Mouse (Mus musculus) erythroblast, embryonic 14.5 days (primary cell): ENCODE results near the gene Nup214. TPM values are rescaled to one million over a fixed set of nuclear protein-coding genes. Genes with fewer than 3 reads are reported as not detected.

ENCODE experiments used
- H3K27me3 ChIP-seq: 2 replicates; pipeline ENCODE4 v1.6.1; 2012; ENCODE audit warnings: inconsistent platforms; ENCODE audit not compliant: control insufficient read depth
- H3K36me3 ChIP-seq: 2 replicates; pipeline ENCODE4 v1.6.1; 2012; ENCODE audit warnings: mild to moderate bottlenecking, inconsistent platforms; ENCODE audit not compliant: control insufficient read depth
- H3K4me1 ChIP-seq: 2 replicates; pipeline ENCODE4 v1.6.1; 2012; ENCODE audit warnings: inconsistent platforms; ENCODE audit not compliant: control insufficient read depth
- H3K4me3 ChIP-seq: replicated peaks from 2 replicates; pipeline ENCODE3; 2012; ENCODE audit warnings: moderate library complexity, mild to moderate bottlenecking, inconsistent platforms
- H3K9me3 ChIP-seq: 2 replicates; pipeline ENCODE4 v1.6.1; 2012; ENCODE audit warnings: low read length, inconsistent platforms, mixed read lengths; ENCODE audit not compliant: control insufficient read depth
- GATA1 ChIP-seq: IDR thresholded peaks from 2 replicates; pipeline ENCODE4 v1.6.1; 2012; ENCODE audit warnings: low read length, inconsistent platforms, mixed read lengths
- TAL1 ChIP-seq: IDR thresholded peaks from 3 replicates; pipeline ENCODE4 v1.6.1; 2012; ENCODE audit warnings: low read length, inconsistent platforms, mixed read lengths
- polyA plus RNA-seq: library from polyadenylated mRNA; stranded (reverse); fragments of >175 nt; gene quantifications from 2 replicates; pipeline ENCODE4 v1.2.3, GENCODE M21; 2012

The Nup214 gene
- polyA plus RNA-seq, 1 experiment, result 1.6 TPM

DNA sequence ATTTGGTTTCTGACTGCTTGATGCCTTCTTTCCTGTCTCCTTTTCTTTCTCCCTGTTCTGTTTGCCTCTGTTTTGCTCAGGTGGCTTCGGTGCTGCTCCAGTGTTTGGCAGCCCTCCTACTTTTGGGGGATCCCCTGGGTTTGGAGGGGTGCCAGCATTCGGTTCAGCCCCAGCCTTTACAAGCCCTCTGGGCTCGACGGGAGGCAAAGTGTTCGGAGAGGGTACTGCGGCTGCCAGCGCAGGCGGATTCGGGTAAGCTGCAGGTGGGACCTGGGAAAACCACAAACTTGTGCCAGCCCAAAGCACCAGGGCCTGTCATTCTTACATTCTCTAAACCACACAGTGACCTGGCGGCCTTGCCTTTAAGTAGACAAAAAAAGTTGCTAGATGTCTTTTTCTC, 73.1 kb downstream of the Nup214 start:
- Histone ChIP-seq H3K36me3 (peaks cover 95% of the 10 kb centered on the region), H3K9me3 (no peaks in the 10 kb centered on the region), H3K27me3 (no peaks in the 10 kb centered on the region), H3K4me3 (no peak overlapping the region), H3K4me1 (peaks cover 2% of the 10 kb centered on the region; the same call in 1 of the 2 replicates)
- TF ChIP-seq TAL1, result no peak
- no peak for TF ChIP-seq GATA1

DNA sequence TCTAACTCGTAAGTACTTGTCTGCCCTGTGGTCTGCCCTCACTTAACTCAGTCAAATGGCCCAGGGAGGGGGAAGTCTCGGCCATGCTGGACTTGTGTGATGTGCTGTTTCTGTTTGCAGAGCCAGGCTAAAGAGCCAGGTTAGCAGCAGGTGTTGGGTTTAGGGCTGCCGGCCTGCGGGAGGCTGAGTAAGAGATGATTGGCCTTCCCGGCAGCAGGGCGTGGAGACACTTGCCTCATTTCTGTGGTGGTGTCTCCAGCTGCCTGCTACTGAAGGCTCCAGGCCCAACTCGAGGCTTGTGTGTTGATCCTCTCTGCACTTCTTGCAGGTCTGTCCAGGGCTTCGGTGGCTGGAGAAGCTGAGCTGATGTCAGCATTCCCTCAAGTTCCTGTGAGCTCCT, 77.6 kb downstream of the Nup214 start:
- no peaks in the 10 kb centered on the region for H3K27me3 ChIP-seq
- no peaks in the 10 kb centered on the region for H3K9me3 ChIP-seq
- TF ChIP-seq TAL1 (no peak), GATA1 (no peak)
- peaks cover 76% of the 10 kb centered on the region for H3K36me3 ChIP-seq
- no peak overlapping the region for H3K4me3 ChIP-seq
- H3K4me1 ChIP-seq, result peaks cover 20% of the 10 kb centered on the region

DNA sequence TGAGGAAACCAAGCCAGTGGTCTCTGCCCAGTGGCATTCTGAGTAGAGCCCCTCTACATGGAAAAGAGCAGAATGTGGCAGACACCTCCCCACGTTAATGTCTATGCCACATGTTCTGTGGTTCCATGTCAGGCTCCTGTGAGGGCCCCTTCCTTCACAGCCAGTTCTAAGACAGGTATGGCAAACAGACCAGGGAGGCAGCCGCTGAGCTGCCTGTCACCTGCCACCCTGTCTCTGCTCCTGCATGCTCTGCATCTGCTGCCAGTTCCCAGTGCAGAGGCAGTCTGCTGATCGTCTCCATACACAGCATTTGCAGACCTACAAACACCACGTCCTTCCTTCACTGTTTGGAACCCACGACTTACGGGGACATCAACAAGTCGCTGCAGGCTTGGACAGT, 78.2 kb downstream of the Nup214 start:
- Histone ChIP-seq H3K9me3 (no peaks in the 10 kb centered on the region), H3K27me3 (no peaks in the 10 kb centered on the region), H3K4me3 (no peak overlapping the region), H3K4me1 (peaks cover 27% of the 10 kb centered on the region), H3K36me3 (peaks cover 69% of the 10 kb centered on the region)
- TF ChIP-seq TAL1, result no peak
- TF ChIP-seq GATA1, result no peak

- Histone ChIP-seq H3K27me3 (no peaks in the 10 kb centered on the region), H3K4me1 (peaks cover 55% of the 10 kb centered on the region), H3K4me3 (no peak overlapping the region), H3K9me3 (no peaks in the 10 kb centered on the region), H3K36me3 (peaks cover 53% of the 10 kb centered on the region)
- no peak for TF ChIP-seq TAL1
- TF ChIP-seq GATA1, result no peak
These were observed 81.2 kb downstream of the Nup214 start for GRCm38 (mm10) chr2:32055357-32055965.

- Histone ChIP-seq H3K9me3 (no peaks in the 10 kb centered on the region), H3K4me3 (no peak overlapping the region), H3K27me3 (no peaks in the 10 kb centered on the region), H3K36me3 (peaks cover 51% of the 10 kb centered on the region), H3K4me1 (peaks cover 66% of the 10 kb centered on the region)
- TF ChIP-seq TAL1, result no peak
These were observed 82.3 kb downstream of the Nup214 start for GRCm38 (mm10) chr2:32056524-32056923.

DNA sequence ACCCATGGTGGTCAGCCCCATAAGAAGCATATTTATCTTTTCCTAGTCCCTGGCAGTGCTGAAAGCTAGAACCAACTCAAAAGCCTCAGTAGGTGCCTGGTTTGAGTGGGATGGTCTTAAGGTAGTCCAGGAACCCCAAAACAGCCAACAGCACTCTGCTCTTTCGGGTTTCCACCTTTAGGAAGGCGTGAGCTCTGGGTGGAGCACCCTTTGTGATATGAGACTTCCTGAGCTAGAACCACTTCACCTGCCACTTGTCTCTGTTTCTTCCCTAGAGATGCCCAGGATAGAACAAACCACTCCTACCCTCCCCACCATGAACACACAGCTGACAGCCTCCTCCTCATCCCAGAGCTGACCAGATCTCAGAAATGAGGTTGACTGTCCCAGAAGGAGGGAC, 83.1 kb downstream of the Nup214 start:
- no peaks in the 10 kb centered on the region for H3K9me3 ChIP-seq
- H3K27me3 ChIP-seq, result no peaks in the 10 kb centered on the region
- H3K4me3 ChIP-seq, result no peak overlapping the region
- peaks cover 74% of the 10 kb centered on the region for H3K4me1 ChIP-seq
- H3K36me3 ChIP-seq, result peaks cover 49% of the 10 kb centered on the region
- TF ChIP-seq TAL1, result no peak

DNA sequence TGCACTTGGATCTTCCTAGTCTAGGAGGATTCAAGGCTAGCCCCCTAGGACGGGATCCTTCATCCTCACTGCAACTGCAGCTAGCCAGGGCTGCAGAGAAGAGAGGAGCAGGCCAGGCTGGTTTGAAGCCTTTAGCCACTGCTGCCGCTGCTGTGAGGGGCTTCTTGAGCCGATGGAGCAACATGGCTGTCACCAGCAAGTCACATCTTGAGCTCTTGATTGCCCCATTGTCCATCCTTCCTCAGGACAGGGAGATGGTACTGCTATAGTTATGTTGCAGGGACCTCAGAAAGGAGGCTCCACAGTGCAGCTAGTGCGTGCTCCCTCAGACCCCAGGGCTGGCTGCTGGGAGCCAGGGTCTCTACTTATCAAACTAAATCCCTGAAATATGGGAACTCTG, 83.6 kb downstream of the Nup214 start:
- no peaks in the 10 kb centered on the region for H3K27me3 ChIP-seq
- H3K9me3 ChIP-seq, result no peaks in the 10 kb centered on the region
- peaks cover 50% of the 10 kb centered on the region for H3K36me3 ChIP-seq
- no peak overlapping the region for H3K4me3 ChIP-seq
- H3K4me1 ChIP-seq, result peaks cover 79% of the 10 kb centered on the region
- TF ChIP-seq TAL1, result no peak
- TF ChIP-seq GATA1, result 0 out of 2 replicates have a peak, but pooled peaks have one; percentile 54

DNA sequence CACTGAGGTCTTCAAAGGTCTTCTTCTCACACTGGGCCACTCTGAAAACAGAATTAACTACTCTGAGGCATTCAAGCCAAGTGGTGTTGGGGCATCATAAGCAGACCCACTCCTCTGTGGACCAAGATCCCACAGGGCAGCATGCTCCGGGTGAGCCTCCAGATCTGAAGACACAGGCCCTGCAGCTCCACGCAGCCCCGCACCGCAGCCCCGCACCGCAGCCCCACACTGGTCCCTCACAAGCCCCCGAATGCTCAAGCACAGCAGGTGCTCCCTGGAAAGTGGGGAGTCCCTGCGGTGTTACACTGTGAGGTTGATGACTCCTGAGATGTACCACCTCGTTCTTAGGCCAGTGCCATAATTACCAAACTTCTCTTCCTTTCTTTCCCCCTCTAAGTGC, 84.0 kb downstream of the Nup214 start:
- TF ChIP-seq GATA1 (no peak), TAL1 (no peak)
- Histone ChIP-seq H3K27me3 (no peaks in the 10 kb centered on the region), H3K36me3 (peaks cover 53% of the 10 kb centered on the region), H3K4me3 (no peak overlapping the region), H3K4me1 (peaks cover 83% of the 10 kb centered on the region), H3K9me3 (no peaks in the 10 kb centered on the region)

GRCm38 (mm10) chr2:32058716-32059115, 84.5 kb downstream of the Nup214 start:
- Histone ChIP-seq H3K36me3 (peaks cover 53% of the 10 kb centered on the region), H3K27me3 (no peaks in the 10 kb centered on the region), H3K9me3 (no peaks in the 10 kb centered on the region), H3K4me1 (peaks cover 88% of the 10 kb centered on the region), H3K4me3 (no peak overlapping the region)
- TF ChIP-seq TAL1, result no peak
- TF ChIP-seq GATA1, result no peak

DNA sequence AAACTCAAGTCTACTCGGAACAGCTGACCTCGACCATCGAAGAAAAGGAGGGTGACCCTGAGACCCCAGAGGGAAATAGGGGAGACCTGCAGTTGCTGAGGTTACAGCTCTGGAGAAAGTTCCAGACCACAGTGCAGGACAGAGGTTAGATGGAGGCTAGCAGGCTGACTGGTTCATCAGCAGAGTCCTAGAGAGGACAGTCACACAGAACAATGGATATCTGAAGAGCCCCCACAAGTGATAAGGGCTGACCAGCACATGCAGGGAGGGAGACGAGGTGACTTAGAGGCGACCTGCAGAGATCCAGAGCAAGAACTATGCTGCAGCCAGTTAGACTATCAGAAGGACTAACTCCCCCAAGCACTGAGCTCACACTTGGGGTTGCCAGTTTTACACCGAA, 85.4 kb downstream of the Nup214 start:
- no peaks in the 10 kb centered on the region for H3K9me3 ChIP-seq
- TF ChIP-seq TAL1 (no peak), GATA1 (no peak)
- H3K4me3 ChIP-seq, result no peak overlapping the region
- H3K36me3 ChIP-seq, result peaks cover 56% of the 10 kb centered on the region
- peaks cover 94% of the 10 kb centered on the region for H3K4me1 ChIP-seq
- no peaks in the 10 kb centered on the region for H3K27me3 ChIP-seq
